Mouse (Mus musculus) brain, embryonic 14.5 days (tissue): Measurements from ENCODE around the gene Trmt6.

Source experiments
- CTCF ChIP-seq: fragments of 200-500 bp; IDR thresholded peaks from 2 replicates; pipeline ENCODE4 v1.5.1; 2012; ENCODE audit warnings: inconsistent platforms, mild to moderate bottlenecking, moderate library complexity, borderline replicate concordance; ENCODE audit not compliant: insufficient read depth, insufficient read length; ENCODE audit errors: extremely low read depth
- POLR2A ChIP-seq: fragments of 200-500 bp; IDR thresholded peaks from 2 replicates; pipeline ENCODE4 v1.6.1; 2012; ENCODE audit warnings: mild to moderate bottlenecking, inconsistent platforms, borderline replicate concordance; ENCODE audit not compliant: poor library complexity, insufficient read depth, insufficient read length, severe bottlenecking; ENCODE audit errors: extremely low read depth

DNA sequence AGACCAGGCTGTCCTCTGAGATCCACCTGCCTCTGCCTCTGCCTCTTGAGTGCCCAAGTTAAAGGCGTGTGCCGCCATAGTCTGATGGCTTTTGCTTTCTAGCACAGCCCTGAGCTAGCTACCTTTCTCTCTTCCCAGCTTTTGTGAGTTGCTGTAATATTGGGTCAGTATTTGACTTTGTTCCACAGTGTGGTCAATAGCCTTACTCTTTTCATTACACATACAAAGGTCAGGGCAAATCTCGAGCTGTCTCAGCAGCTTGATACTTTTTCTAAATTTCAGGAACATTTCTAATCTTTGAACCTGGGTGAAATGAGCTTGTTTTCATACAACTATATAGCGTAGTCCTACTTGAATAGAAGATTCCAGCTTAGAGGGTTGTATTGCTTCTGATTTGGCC lies 32.5 kb upstream of the Trmt6 start:
- no peak for TF ChIP-seq POLR2A
- TF ChIP-seq CTCF, result no peak
